Mouse (Mus musculus) heart, adult 2 months (tissue): ENCODE measurements at regions not wholly inside any gene's neighbourhood (a gene's known extent, or its start where the extent isn't known, plus 50 kb on each side); places are given as distances from the start of the nearest gene placed in this dataset.

Experiments used
- CTCF ChIP-seq: fragments of 200-600 bp; IDR thresholded peaks from 2 replicates; pipeline ENCODE4 v1.8.1; 2022; ENCODE audit warnings: antibody characterized with exemption, mild to moderate bottlenecking, moderate library complexity
- EP300 ChIP-seq: fragments of 200-500 bp; IDR thresholded peaks from 2 replicates; pipeline ENCODE4 v1.6.1; 2011; ENCODE audit warnings: low read depth, low read length, control low read depth; ENCODE audit not compliant: insufficient read depth
- POLR2A ChIP-seq: fragments of 200-500 bp; IDR thresholded peaks from 2 replicates; pipeline ENCODE4 v1.6.1; 2011; ENCODE audit warnings: mild to moderate bottlenecking, low read depth, low read length, control low read depth; ENCODE audit not compliant: insufficient read depth

DNA sequence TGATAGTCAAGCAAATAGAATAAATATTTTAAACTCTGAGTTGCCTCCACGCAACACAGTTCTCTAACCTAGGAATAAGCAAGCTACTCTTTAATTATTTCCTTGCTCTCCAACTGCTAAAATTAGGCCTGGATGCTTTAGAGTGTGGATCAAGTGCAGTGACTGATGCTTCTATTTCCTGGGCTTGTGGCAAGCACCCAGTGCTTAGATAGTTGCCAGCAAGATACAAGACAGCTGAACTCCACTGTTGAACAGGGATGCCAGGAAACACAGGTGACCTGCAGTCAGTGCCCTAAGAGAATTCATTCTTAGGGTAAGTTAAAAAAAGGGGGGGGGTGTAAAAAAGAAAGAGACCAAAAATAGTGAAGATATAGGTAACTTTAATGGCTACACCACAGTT, 306.7 kb downstream of the Hlx start:
- TF ChIP-seq CTCF (no peak), POLR2A (no peak), EP300 (0 out of 2 replicates have a peak, but pooled peaks have one; percentile 21)
